Mouse (Mus musculus) gastrocnemius, adult 2 months (tissue): ENCODE measurements at regions not wholly inside any gene's neighbourhood (a gene's known extent, or its start where the extent isn't known, plus 50 kb on each side); places are given as distances from the start of the nearest gene placed in this dataset.
"Not testable (repeated sequence)": the region's sequence is repeated elsewhere in the genome, so short reads cannot be mapped to it uniquely, and the experiment has no call there.

ENCODE experiments used
- DNase-seq: peaks from one replicate; pipeline ENCODE4 v3.0.0; 2022
- H3K27ac ChIP-seq: fragments of 200-600 bp; 2 replicates; pipeline ENCODE4 v1.8.1; 2022; ENCODE audit warnings: mild to moderate bottlenecking
- H3K4me3 ChIP-seq: fragments of 200-600 bp; 2 replicates; pipeline ENCODE4 v1.8.1; 2022; ENCODE audit warnings: mild to moderate bottlenecking, moderate library complexity
- CTCF ChIP-seq: fragments of 200-600 bp; IDR thresholded peaks from 2 replicates; pipeline ENCODE4 v1.8.1; 2022; ENCODE audit warnings: antibody characterized with exemption, mild to moderate bottlenecking, moderate library complexity
- intact Hi-C: fragments of 180-260 bp; cut with DNase I; formaldehyde crosslinking; loops from one replicate; pipeline ENCODE4 v1.15.1; 2025

DNA sequence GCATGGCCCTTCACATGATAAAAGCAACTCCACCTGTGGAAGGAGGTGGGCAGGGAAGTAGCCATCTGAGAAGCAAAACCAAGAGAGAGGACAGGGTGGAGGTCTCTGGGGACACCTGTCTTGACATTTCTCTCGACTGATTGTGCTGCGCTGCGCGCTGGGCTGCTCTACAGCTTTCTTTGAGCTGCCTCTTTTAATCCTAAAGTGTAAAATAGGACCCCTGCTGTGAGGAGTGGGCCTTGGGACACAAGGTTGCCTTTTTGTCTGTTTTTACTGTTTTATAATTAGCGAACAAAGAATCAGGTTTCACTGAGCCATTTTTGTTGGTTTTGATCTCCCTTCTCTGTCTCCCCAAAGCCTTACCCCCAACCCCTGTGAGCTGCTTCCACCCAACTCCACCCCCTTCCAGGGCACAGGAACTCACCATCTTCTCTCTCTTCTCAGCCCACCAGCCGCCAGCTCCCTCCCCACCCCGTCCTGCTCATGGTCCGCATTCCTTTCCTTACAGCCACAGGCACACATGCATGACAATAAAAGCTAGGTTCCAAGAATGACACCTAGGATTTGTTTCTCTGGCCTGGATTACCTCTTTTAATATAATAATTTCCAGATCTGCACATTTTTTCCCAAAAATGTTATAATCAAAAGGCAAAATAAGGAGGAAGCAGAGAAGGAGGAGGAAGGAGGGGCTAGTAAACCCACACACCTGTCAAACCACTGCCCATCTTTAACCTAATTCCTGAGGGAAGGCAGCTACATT is 57.3 kb downstream of the Cbln4 start:
- intact Hi-C loops = no loop called here
- no peak overlapping the region for H3K4me3 ChIP-seq
- H3K27ac ChIP-seq = no peak overlapping the region
- TF ChIP-seq CTCF = no peak
- DNase-seq = no peak

DNA sequence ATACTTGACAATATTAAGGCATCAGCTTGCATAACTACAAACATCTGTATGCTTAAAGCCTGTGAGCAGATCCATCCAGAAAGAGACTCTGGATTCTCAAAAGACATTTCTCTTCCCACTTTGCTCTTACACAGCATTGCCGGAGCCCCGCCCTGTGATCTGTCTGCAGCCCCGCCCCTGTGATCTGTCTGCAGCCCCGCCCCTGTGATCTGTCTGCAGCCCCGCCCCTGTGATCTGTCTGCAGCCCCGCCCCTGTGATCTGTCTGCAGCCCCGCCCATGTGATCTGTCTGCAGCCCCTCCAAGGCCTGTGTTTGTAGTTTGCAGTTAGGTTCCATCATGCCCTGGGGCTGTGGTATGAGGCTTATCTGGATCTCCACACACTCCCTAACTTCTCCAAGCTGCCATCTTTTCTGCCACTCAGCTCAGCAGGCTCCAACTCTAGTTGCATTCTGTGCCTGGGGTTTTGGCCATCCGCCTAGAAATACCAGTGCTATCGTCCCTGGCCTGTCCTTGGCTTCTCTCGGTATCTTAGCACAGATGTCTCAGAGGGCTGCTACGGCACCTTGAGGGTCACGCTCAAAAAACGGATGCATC is 73.9 kb downstream of the Cbln4 start:
- no peak for DNase-seq
- intact Hi-C loops = no loop called here
- Histone ChIP-seq H3K27ac (no peak overlapping the region), H3K4me3 (no peak overlapping the region)
- TF ChIP-seq CTCF = no peak

DNA sequence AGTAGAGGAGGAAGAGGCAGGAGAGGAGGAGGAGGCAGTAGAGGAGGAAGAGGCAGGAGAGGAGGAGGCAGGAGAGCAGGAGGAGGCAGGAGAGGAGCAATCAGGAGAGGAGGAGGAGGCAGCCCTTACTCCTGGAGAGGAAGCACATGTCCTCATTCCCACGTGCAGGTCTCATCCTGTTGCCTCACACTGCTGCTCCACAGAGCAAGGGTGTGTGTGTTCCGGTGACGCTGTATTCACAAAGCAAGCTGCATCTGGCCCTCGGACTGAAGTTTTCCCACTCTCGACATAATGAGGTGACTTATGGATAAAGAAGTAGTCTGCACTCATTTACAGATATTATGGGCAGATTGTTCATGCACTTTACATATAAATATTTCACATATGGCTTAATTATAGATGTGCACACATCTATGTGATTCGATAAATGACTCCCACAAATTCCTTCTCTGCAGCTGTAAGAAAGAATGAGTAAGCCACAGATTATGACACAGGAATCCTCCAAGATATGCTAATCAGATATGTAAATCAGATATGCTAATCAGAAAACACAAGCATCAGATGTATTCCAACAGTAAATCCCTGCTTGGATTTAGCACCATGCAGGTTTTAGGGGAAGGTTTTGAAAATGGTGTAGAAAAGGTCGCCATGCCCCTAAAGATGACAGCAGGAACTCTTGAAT is 96.6 kb downstream of the Cbln4 start:
- intact Hi-C loops = no loop called here
- no peak overlapping the region for H3K4me3 ChIP-seq
- no peak for DNase-seq
- H3K27ac ChIP-seq = no peak overlapping the region
- no peak for TF ChIP-seq CTCF

- no peak for DNase-seq
- H3K4me3 ChIP-seq = no peak overlapping the region
- intact Hi-C loops = no loop called here
- H3K27ac ChIP-seq = no peak overlapping the region
- TF ChIP-seq CTCF = no peak
Observed at GRCm38 (mm10) chr2:171942671-171943070, 100.6 kb downstream of the Cbln4 start.

DNA sequence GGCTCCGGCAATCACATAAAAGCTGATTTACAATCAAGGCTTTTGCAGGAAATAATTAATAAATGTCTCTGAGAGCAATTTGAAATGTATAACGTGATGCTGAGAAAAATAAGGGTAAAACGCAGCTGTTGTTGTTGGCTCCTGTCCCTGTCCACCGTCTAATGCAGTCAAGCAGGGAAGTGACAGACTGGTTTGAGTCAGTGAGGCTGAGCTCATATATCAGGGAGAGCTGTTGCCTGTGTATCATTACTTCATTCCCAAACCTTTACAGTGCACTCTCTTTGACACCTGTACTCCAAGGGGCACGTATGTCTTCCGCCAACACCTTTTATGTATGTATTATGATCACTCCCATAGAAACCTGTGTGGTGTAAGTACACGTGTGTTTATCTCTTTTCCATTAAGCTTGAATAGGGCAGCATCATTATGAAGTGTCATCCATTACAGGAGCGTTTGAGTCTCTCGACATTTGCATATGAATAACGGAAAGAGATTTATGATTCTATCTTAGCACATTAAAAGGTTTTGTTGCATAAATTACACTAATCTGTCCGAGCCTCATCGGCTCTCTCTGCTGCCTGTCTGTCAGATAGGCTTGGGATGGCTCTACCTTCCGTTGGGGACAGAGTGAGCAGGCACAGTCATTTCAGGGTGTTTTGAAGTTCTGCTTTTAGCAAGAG is 107.5 kb downstream of the Cbln4 start:
- TF ChIP-seq CTCF = no peak
- intact Hi-C loops = no loop called here
- DNase-seq = no peak
- H3K27ac ChIP-seq = no peak overlapping the region
- H3K4me3 ChIP-seq = no peak overlapping the region

DNA sequence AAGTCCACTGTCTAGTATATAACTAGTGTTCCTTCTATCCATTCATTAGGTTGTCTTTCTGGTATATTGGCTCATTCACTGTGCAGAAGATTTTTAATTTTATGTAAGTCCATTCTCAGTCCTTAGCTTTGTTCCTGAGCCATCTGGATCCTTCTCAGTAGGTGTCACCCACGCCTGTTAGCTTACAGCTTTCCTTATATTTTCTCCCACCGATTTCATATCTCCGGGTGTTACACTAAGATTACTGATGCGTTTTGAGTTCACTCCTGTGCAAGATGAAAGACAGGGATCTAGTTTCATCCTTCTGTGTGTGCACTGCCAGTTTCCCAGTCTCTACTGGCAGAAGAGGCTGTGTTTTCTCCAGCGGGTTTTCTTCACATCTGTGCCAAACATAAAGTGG is 122.3 kb downstream of the Cbln4 start:
- intact Hi-C loops = no loop called here
- Histone ChIP-seq H3K27ac (no peak overlapping the region), H3K4me3 (no peak overlapping the region)
- no peak for TF ChIP-seq CTCF
- no peak for DNase-seq

- DNase-seq = no peak
- intact Hi-C loops = no loop called here
- Histone ChIP-seq H3K4me3 (no peak overlapping the region), H3K27ac (no peak overlapping the region)
- TF ChIP-seq CTCF = no peak
Observed at GRCm38 (mm10) chr2:171887306-171887705, 156.0 kb downstream of the Cbln4 start.

DNA sequence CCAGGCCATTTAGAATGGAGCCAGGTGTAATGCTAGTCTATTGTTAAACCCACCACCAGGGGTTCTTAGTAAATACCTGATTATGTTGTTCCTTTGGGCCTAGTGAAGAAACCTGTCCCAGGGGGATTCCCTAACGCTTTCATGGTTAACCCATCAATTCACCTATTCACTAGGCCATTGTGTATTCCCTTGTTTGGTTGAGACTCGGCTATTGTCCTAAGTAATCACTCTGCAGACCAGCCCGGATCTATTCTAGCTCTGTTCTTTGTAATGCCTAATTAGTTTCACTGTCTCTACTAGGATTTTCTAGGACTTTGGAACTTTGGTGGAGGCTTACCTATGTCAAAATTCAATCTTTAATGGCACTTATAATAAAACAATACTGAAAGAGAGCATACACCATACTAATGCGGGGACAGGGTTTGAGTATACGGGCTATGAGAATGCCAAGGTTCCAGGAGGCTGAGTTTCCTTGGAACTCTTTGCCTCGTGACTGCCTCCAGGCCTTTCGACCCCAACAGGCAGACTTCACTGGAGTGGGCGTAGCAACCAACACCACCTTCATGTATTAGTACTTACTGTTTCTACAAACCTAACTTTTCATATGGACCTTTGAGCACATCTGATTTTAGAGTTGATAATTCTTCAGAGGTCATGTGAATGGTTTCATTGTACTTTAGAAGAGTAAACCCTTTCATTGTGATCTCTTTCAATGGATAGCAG is 163.9 kb downstream of the Cbln4 start:
- intact Hi-C loops, H3K27ac ChIP-seq, H3K4me3 ChIP-seq, DNase-seq: not testable (repeated sequence)

GRCm38 (mm10) chr2:171867550-171867949 is 175.7 kb downstream of the Cbln4 start:
- Histone ChIP-seq H3K4me3 (no peak overlapping the region), H3K27ac (no peak overlapping the region)
- intact Hi-C loops = no loop called here
- DNase-seq = no peak
- no peak for TF ChIP-seq CTCF

GRCm38 (mm10) chr2:171864376-171864965 is 178.8 kb downstream of the Cbln4 start:
- TF ChIP-seq CTCF = no peak
- intact Hi-C loops = no loop called here
- DNase-seq = no peak

DNA sequence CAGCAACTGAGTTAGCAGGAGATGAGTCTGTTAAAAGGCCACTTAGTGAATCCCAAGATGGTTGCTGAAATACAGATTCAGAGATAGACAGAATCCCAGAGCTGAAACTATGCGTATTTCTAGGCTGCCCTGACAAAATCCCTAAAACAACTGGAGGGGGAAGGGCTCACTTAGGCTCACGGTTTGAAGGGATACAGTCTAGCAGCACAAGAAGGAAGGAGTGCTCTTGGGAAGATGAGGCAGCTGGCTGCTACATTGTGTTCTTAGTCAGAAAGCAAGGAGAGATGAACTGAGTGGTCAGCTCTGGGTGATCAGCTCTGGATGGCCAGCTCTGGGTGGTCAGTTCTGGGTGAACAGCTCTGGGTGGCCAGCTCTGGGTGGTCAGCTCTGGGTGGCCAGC is 180.6 kb downstream of the Cbln4 start:
- H3K4me3 ChIP-seq = no peak overlapping the region
- no peak for TF ChIP-seq CTCF
- intact Hi-C loops = no loop called here
- H3K27ac ChIP-seq = no peak overlapping the region
- no peak for DNase-seq

More at GRCm38 (mm10) chr2:171864376-171864965, 178.8 kb downstream of the Cbln4 start:
- no peak overlapping the region for H3K27ac ChIP-seq
- H3K4me3 ChIP-seq = no peak overlapping the region

DNA sequence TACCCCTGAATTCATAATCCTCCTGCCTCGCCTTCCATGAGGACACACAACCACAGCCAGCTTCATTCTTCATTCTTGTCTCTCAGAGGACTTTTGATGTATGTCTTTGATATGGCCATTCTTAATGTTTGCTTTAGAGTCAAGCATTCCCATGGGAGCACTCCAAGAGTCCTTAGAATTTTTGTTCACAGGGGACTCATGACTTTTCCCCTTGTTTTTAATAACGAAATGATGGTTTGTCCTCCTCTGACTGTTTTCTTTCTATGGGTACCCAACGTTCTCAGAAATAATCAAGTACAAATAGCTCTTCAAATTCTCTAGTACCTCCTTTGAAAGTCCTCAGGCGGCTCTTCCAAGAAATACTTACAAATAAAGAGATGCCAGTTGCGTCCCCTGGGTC is 184.4 kb downstream of the Cbln4 start:
- TF ChIP-seq CTCF = no peak
- Histone ChIP-seq H3K4me3 (no peak overlapping the region), H3K27ac (no peak overlapping the region)
- DNase-seq = no peak
- intact Hi-C loops = no loop called here
